11 mouse cellular contexts compared by ENCODE assay signal in the genomic region with DNA sequence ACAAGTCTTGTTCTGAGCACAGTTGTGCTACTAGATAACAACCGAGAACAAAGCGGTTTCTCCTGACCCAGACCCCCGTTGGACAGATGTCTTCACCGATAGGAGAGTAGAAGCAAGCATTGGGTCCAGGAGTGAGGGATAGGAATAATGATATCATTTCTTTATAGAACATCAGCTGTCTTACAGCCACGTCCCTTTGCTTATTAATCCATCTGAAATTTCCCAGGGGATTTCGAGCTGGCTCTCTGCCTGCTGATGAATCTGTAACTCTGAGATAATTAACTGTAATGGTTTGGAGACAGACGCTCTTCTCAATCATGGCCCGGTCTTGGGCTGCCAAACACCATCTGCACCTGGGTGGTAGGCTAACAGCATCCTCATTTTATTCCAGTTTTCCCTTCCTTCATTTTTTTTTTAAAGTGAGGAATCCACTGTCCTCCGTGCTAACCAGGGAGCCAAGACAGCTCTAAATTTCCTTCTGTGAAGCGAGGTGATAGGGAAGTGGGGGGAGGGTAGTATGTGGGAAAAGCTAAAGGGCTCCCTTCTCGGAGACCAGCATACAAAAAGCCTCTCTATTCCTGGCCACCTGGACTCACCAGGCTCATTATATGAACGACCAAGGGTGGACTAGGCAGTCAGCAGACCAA.
A peak's percentile ranks its signal among the peaks of the same experiment; 100 is the strongest.
DNase-seq lines count a peak whose midpoint lies in the region; ATAC-seq and TF ChIP-seq lines count a peak whose summit lies in the region.
"Had no signal": no experiment of that assay in that cellular context is flagged by ENCODE, and none has a peak within 500 bp of the region (broad histone marks: within the 10 kb centered on the region; RNA-seq: fewer than 3 reads in every experiment).

No protein-coding gene starts in this region.

- H3K36me3 ChIP-seq in heart, embryonic 13.5 days: no peaks in the 10 kb centered on the region
- no peaks in the 10 kb centered on the region for H3K36me3 ChIP-seq in forebrain, postnatal 0 days (ENCODE audit: insufficient read depth)
- H3K36me3 ChIP-seq in midbrain, embryonic 14.5 days (ENCODE audit: control insufficient read depth, insufficient read depth, low read length): no peaks in the 10 kb centered on the region
- H3K36me3 ChIP-seq: embryonic facial prominence, embryonic 12.5 days; heart, embryonic 15.5 days had no signal

- no peak for TF ChIP-seq CTCF in forebrain, postnatal 0 days (IDR thresholded peaks at IDR 0.05; ENCODE audit: low read depth)

- peaks cover 39% of the 10 kb centered on the region for H3K4me1 ChIP-seq in heart, embryonic 13.5 days
- no peaks in the 10 kb centered on the region; the same call in 1 of the 2 replicates for H3K4me1 ChIP-seq in forebrain, postnatal 0 days (ENCODE audit: insufficient read depth)
- H3K4me1 ChIP-seq in midbrain, embryonic 14.5 days (ENCODE audit: control insufficient read depth, insufficient read depth, low read length): peaks cover 24% of the 10 kb centered on the region

- ATAC-seq in heart, embryonic 13.5 days (ENCODE audit: extremely low read depth, insufficient number of reproducible peaks, low FRiP score, low TSS enrichment): no peak
- ATAC-seq in forebrain, postnatal 0 days: peak; percentile 33
- peak; percentile 51 for ATAC-seq in midbrain, embryonic 14.5 days (ENCODE audit: low FRiP score, low TSS enrichment)

- H3K27ac ChIP-seq in heart, embryonic 13.5 days (replicated peaks): peak overlapping the region; percentile 55; the same call in 1 of the 2 replicates
- peak overlapping the region; percentile 17; the same call in 1 of the 2 replicates for H3K27ac ChIP-seq in forebrain, postnatal 0 days (ENCODE audit: low read depth, low read length)
- peak overlapping the region; percentile 79 for H3K27ac ChIP-seq in midbrain, embryonic 14.5 days (replicated peaks; ENCODE audit: low read depth, low read length)
- H3K27ac ChIP-seq: embryonic facial prominence, embryonic 12.5 days had no signal

- H3K4me3 ChIP-seq in heart, embryonic 13.5 days: no peak overlapping the region
- H3K4me3 ChIP-seq in forebrain, postnatal 0 days (ENCODE audit: low read depth, low read length): no peak overlapping the region
- H3K4me3 ChIP-seq in midbrain, embryonic 14.5 days (replicated peaks; ENCODE audit: low read depth, low read length): no peak overlapping the region
- H3K4me3 ChIP-seq: embryonic facial prominence, embryonic 12.5 days; heart, embryonic 15.5 days had no signal

- intact Hi-C loops in heart, postnatal 14 days (cut with DNase I): no loop called here

- 37% methylated on average over 12 of the region's 12 CpGs for WGBS in heart, embryonic 13.5 days
- WGBS in forebrain, postnatal 0 days: 33% methylated on average over 12 of the region's 12 CpGs
- 30% methylated on average over 12 of the region's 12 CpGs for WGBS in midbrain, embryonic 14.5 days

- no peaks in the 10 kb centered on the region for H3K9me3 ChIP-seq in heart, embryonic 13.5 days
- no peaks in the 10 kb centered on the region for H3K9me3 ChIP-seq in forebrain, postnatal 0 days (ENCODE audit: low read length)
- no peaks in the 10 kb centered on the region for H3K9me3 ChIP-seq in midbrain, embryonic 14.5 days (ENCODE audit: control insufficient read depth, low read length)
- H3K9me3 ChIP-seq: embryonic facial prominence, embryonic 12.5 days; heart, embryonic 15.5 days had no signal

- peak overlapping the region; percentile 24; the same call in 1 of the 2 replicates for H3K9ac ChIP-seq in heart, embryonic 13.5 days
- H3K9ac ChIP-seq in forebrain, postnatal 0 days: no peak overlapping the region
- no peak overlapping the region for H3K9ac ChIP-seq in midbrain, embryonic 14.5 days (replicated peaks; ENCODE audit: low read length)
- H3K9ac ChIP-seq: embryonic facial prominence, embryonic 12.5 days; heart, embryonic 15.5 days had no signal

- H3K4me2 ChIP-seq in heart, embryonic 13.5 days: 0 out of 2 replicates have a peak overlapping the region, but pooled peaks have one; percentile 10
- no peak overlapping the region for H3K4me2 ChIP-seq in forebrain, postnatal 0 days (ENCODE audit: low read depth)
- peak overlapping the region; percentile 14; the same call in 1 of the 2 replicates for H3K4me2 ChIP-seq in midbrain, embryonic 14.5 days (ENCODE audit: low read length)
- H3K4me2 ChIP-seq: embryonic facial prominence, embryonic 12.5 days had no signal

- DNase-seq in heart, postnatal 14 days: no peak
- peak; percentile 90 for DNase-seq in cerebellum, postnatal 10 days
- peak; percentile 51 for DNase-seq in forebrain, postnatal 0 days
- DNase-seq in midbrain, embryonic 14.5 days: peak; percentile 79
- DNase-seq in thymus, postnatal 14 days: no peak
- DNase-seq in liver: no peak
- no peak for DNase-seq in adrenal gland, adult 2 months
- DNase-seq: lung, postnatal 14 days had no signal

- H3K27me3 ChIP-seq in heart, embryonic 13.5 days (replicated peaks): no peaks in the 10 kb centered on the region
- no peaks in the 10 kb centered on the region for H3K27me3 ChIP-seq in forebrain, postnatal 0 days (ENCODE audit: insufficient read depth, low read length)
- H3K27me3 ChIP-seq in midbrain, embryonic 14.5 days (ENCODE audit: control insufficient read depth, insufficient read depth, low read length): no peaks in the 10 kb centered on the region
- H3K27me3 ChIP-seq: embryonic facial prominence, embryonic 12.5 days; heart, embryonic 15.5 days had no signal

Comparison
In these comparisons a context has a peak if more than half of its experiments do, and no peak if none do; other contexts are left out.
1. H3K27ac ChIP-seq: peak in every context shown above with its lines; median percentile 79 in midbrain, embryonic 14.5 days; 55 in heart, embryonic 13.5 days; 17 in forebrain, postnatal 0 days.
2. DNase-seq: peak in cerebellum, postnatal 10 days (2 of 2), forebrain, postnatal 0 days (single experiment) and midbrain, embryonic 14.5 days (single experiment); none in heart, postnatal 14 days (0 of 2), thymus, postnatal 14 days (single experiment), liver (single experiment) and adrenal gland, adult 2 months (single experiment).